Mouse (Mus musculus): ENCODE results near the gene Robo1. TPM values are rescaled to one million over a fixed set of nuclear protein-coding genes. Genes with fewer than 3 reads are reported as not detected.

Robo1 gene
- polyA plus RNA-seq, 1 experiment from 2014 or later: 18.2 TPM

- no peaks in the 10 kb centered on the region for H3K36me3 ChIP-seq
- ATAC-seq: no peak
- H3K9me3 ChIP-seq: no peaks in the 10 kb centered on the region
- H3K4me3 ChIP-seq (replicated peaks): no peak overlapping the region
- no peak overlapping the region for H3K27ac ChIP-seq
- WGBS: 47% methylated on average over 3 of the region's 3 CpGs
- no peak overlapping the region for H3K4me2 ChIP-seq (replicated peaks)
- H3K9ac ChIP-seq: no peak overlapping the region
- H3K27me3 ChIP-seq (replicated peaks): no peaks in the 10 kb centered on the region
- no peaks in the 10 kb centered on the region for H3K4me1 ChIP-seq (replicated peaks)
Observed at GRCm38 (mm10) chr16:72393512-72393911, 85.4 kb downstream of the Robo1 start.

- Histone ChIP-seq H3K9me3 (no peaks in the 10 kb centered on the region), H3K9ac (no peak overlapping the region), H3K4me1 (replicated peaks) (no peaks in the 10 kb centered on the region), H3K27ac (no peak overlapping the region), H3K36me3 (no peaks in the 10 kb centered on the region), H3K4me3 (replicated peaks) (no peak overlapping the region), H3K27me3 (replicated peaks) (no peaks in the 10 kb centered on the region), H3K4me2 (replicated peaks) (no peak overlapping the region)
- no peak for ATAC-seq
- WGBS: 67% methylated on average over 5 of the region's 5 CpGs
Observed at GRCm38 (mm10) chr16:72398811-72399210, 90.7 kb downstream of the Robo1 start.

- Histone ChIP-seq H3K9ac (no peak overlapping the region), H3K27me3 (replicated peaks) (no peaks in the 10 kb centered on the region), H3K4me2 (replicated peaks) (no peak overlapping the region), H3K36me3 (no peaks in the 10 kb centered on the region), H3K4me3 (replicated peaks) (no peak overlapping the region), H3K27ac (no peak overlapping the region), H3K9me3 (no peaks in the 10 kb centered on the region), H3K4me1 (replicated peaks) (no peaks in the 10 kb centered on the region)
- ATAC-seq: no peak
- 48% methylated on average over 9 of the region's 9 CpGs for WGBS
Observed at GRCm38 (mm10) chr16:72402381-72402780, 94.3 kb downstream of the Robo1 start.

- H3K9me3 ChIP-seq: no peaks in the 10 kb centered on the region
- 61% methylated on average over 1 of the region's 1 CpGs for WGBS
- no peak overlapping the region for H3K4me3 ChIP-seq (replicated peaks)
- no peak overlapping the region for H3K27ac ChIP-seq
- H3K4me1 ChIP-seq (replicated peaks): no peaks in the 10 kb centered on the region
- no peaks in the 10 kb centered on the region for H3K36me3 ChIP-seq
- H3K9ac ChIP-seq: no peak overlapping the region
- H3K27me3 ChIP-seq (replicated peaks): no peaks in the 10 kb centered on the region
- no peak overlapping the region for H3K4me2 ChIP-seq (replicated peaks)
- no peak for ATAC-seq
Observed at GRCm38 (mm10) chr16:72409820-72410219, 101.7 kb downstream of the Robo1 start.

- Histone ChIP-seq H3K4me1 (replicated peaks) (no peaks in the 10 kb centered on the region), H3K9me3 (no peaks in the 10 kb centered on the region), H3K4me3 (replicated peaks) (no peak overlapping the region), H3K4me2 (replicated peaks) (no peak overlapping the region), H3K36me3 (no peaks in the 10 kb centered on the region), H3K9ac (no peak overlapping the region), H3K27ac (no peak overlapping the region), H3K27me3 (replicated peaks) (no peaks in the 10 kb centered on the region)
- ATAC-seq: no peak
- WGBS: 50% methylated on average over 5 of the region's 5 CpGs
Observed at GRCm38 (mm10) chr16:72411669-72412270, 103.7 kb downstream of the Robo1 start.

GRCm38 (mm10) chr16:72412879-72413278, 104.8 kb downstream of the Robo1 start:
- H3K9ac ChIP-seq: no peak overlapping the region
- ATAC-seq: peak; percentile 10; the same call in 1 of the 2 replicates
- H3K36me3 ChIP-seq: no peaks in the 10 kb centered on the region
- no peak overlapping the region for H3K4me3 ChIP-seq (replicated peaks)
- no peak overlapping the region for H3K4me2 ChIP-seq (replicated peaks)
- no peaks in the 10 kb centered on the region for H3K9me3 ChIP-seq
- WGBS: 23% methylated on average over 7 of the region's 7 CpGs
- no peak overlapping the region for H3K27ac ChIP-seq
- H3K4me1 ChIP-seq (replicated peaks): no peaks in the 10 kb centered on the region
- H3K27me3 ChIP-seq (replicated peaks): no peaks in the 10 kb centered on the region

GRCm38 (mm10) chr16:72419328-72420066, 111.4 kb downstream of the Robo1 start:
- Histone ChIP-seq H3K36me3 (no peaks in the 10 kb centered on the region), H3K27me3 (replicated peaks) (no peaks in the 10 kb centered on the region), H3K4me3 (replicated peaks) (no peak overlapping the region), H3K9ac (no peak overlapping the region), H3K27ac (no peak overlapping the region), H3K4me1 (replicated peaks) (no peaks in the 10 kb centered on the region), H3K4me2 (replicated peaks) (no peak overlapping the region), H3K9me3 (no peaks in the 10 kb centered on the region)
- ATAC-seq: no peak
- 79% methylated on average over 5 of the region's 5 CpGs for WGBS

GRCm38 (mm10) chr16:72422426-72422825, 114.3 kb downstream of the Robo1 start:
- no peak for ATAC-seq
- Histone ChIP-seq H3K4me1 (replicated peaks) (no peaks in the 10 kb centered on the region), H3K9me3 (no peaks in the 10 kb centered on the region), H3K9ac (no peak overlapping the region), H3K27me3 (replicated peaks) (no peaks in the 10 kb centered on the region), H3K27ac (no peak overlapping the region), H3K4me3 (replicated peaks) (no peak overlapping the region), H3K36me3 (no peaks in the 10 kb centered on the region), H3K4me2 (replicated peaks) (no peak overlapping the region)
- WGBS: 76% methylated on average over 4 of the region's 4 CpGs

GRCm38 (mm10) chr16:72434396-72434795, 126.3 kb downstream of the Robo1 start:
- Histone ChIP-seq H3K4me1 (replicated peaks) (no peaks in the 10 kb centered on the region), H3K4me2 (replicated peaks) (no peak overlapping the region), H3K27me3 (replicated peaks) (no peaks in the 10 kb centered on the region), H3K36me3 (no peaks in the 10 kb centered on the region), H3K4me3 (replicated peaks) (no peak overlapping the region), H3K9ac (no peak overlapping the region), H3K27ac (no peak overlapping the region), H3K9me3 (no peaks in the 10 kb centered on the region)
- ATAC-seq: no peak

GRCm38 (mm10) chr16:72444428-72445135, 136.5 kb downstream of the Robo1 start:
- no peak for ATAC-seq
- H3K4me3 ChIP-seq (replicated peaks): no peak overlapping the region
- no peak overlapping the region for H3K27ac ChIP-seq
- 0 out of 2 replicates have a peak overlapping the region, but pooled peaks have one; percentile 30 for H3K4me2 ChIP-seq (replicated peaks)
- WGBS: 57% methylated on average over 18 of the region's 18 CpGs
- H3K36me3 ChIP-seq: no peaks in the 10 kb centered on the region
- no peaks in the 10 kb centered on the region for H3K9me3 ChIP-seq
- no peaks in the 10 kb centered on the region for H3K4me1 ChIP-seq (replicated peaks)
- H3K27me3 ChIP-seq (replicated peaks): no peaks in the 10 kb centered on the region
- no peak overlapping the region for H3K9ac ChIP-seq

- H3K27me3 ChIP-seq (replicated peaks): no peaks in the 10 kb centered on the region
- no peaks in the 10 kb centered on the region for H3K9me3 ChIP-seq
- no peaks in the 10 kb centered on the region for H3K4me1 ChIP-seq (replicated peaks)
- no peak overlapping the region for H3K27ac ChIP-seq
- no peak for ATAC-seq
- H3K9ac ChIP-seq: no peak overlapping the region
- no peak overlapping the region for H3K4me3 ChIP-seq (replicated peaks)
- 52% methylated on average over 10 of the region's 10 CpGs for WGBS
- H3K4me2 ChIP-seq (replicated peaks): no peak overlapping the region
- H3K36me3 ChIP-seq: no peaks in the 10 kb centered on the region
Observed at GRCm38 (mm10) chr16:72458155-72458554, 150.0 kb downstream of the Robo1 start.

- H3K4me1 ChIP-seq (replicated peaks): no peaks in the 10 kb centered on the region
- WGBS: 58% methylated on average over 10 of the region's 10 CpGs
- no peak for ATAC-seq
- H3K27me3 ChIP-seq (replicated peaks): no peaks in the 10 kb centered on the region
- H3K4me2 ChIP-seq (replicated peaks): no peak overlapping the region
- H3K4me3 ChIP-seq (replicated peaks): no peak overlapping the region
- no peaks in the 10 kb centered on the region for H3K9me3 ChIP-seq
- no peaks in the 10 kb centered on the region for H3K36me3 ChIP-seq
- H3K27ac ChIP-seq: no peak overlapping the region
- no peak overlapping the region for H3K9ac ChIP-seq
Observed at GRCm38 (mm10) chr16:72458576-72458975, 150.5 kb downstream of the Robo1 start.
